Mouse (Mus musculus): Measurements from ENCODE around the gene Upb1. TPM values are rescaled to one million over a fixed set of nuclear protein-coding genes. Genes with fewer than 3 reads are reported as not detected.
"Not testable (repeated sequence)": the region's sequence is repeated elsewhere in the genome, so short reads cannot be mapped to it uniquely, and the experiment has no call there.

The Upb1 gene
- total RNA-seq, 2 experiments from 2014 or later = 0.29 TPM; not detected in 1

GRCm38 (mm10) chr10:75446501-75447083 lies 45.7 kb downstream of the Upb1 start:
- no peak for DNase-seq
- intact Hi-C loops (cut with DNase I; ENCODE audit: low total_unique reads) = no loop called here

- DNase-seq = no peak
- intact Hi-C loops (cut with DNase I; ENCODE audit: low total_unique reads) = no loop called here
These were observed 46.6 kb downstream of the Upb1 start for GRCm38 (mm10) chr10:75447489-75447888.

GRCm38 (mm10) chr10:75448806-75449420 lies 48.0 kb downstream of the Upb1 start:
- DNase-seq = no peak
- intact Hi-C loops (cut with DNase I; ENCODE audit: low total_unique reads) = no loop called here

GRCm38 (mm10) chr10:75450331-75450730 lies 49.4 kb downstream of the Upb1 start:
- intact Hi-C loops (cut with DNase I; ENCODE audit: low total_unique reads) = no loop called here
- no peak for DNase-seq

- peak; percentile 59 for DNase-seq
- intact Hi-C loops (cut with DNase I; ENCODE audit: low total_unique reads) = no loop called here
These were observed 50.3 kb downstream of the Upb1 start for GRCm38 (mm10) chr10:75451036-75451786.

- DNase-seq; intact Hi-C loops (cut with DNase I; ENCODE audit: low total_unique reads): not testable (repeated sequence)
These were observed 55.3 kb downstream of the Upb1 start for GRCm38 (mm10) chr10:75456061-75456831.

GRCm38 (mm10) chr10:75457852-75458251 lies 56.9 kb downstream of the Upb1 start:
- no peak for DNase-seq

GRCm38 (mm10) chr10:75458329-75458728 lies 57.4 kb downstream of the Upb1 start:
- intact Hi-C loops (cut with DNase I; ENCODE audit: low total_unique reads) = no loop called here
- DNase-seq = no peak

More at GRCm38 (mm10) chr10:75457852-75458251, 56.9 kb downstream of the Upb1 start:
- intact Hi-C loops (cut with DNase I; ENCODE audit: low total_unique reads) = no loop called here

- DNase-seq = no peak
- intact Hi-C loops (cut with DNase I; ENCODE audit: low total_unique reads) = no loop called here
These were observed 61.8 kb downstream of the Upb1 start for GRCm38 (mm10) chr10:75462728-75463127.

GRCm38 (mm10) chr10:75465781-75466550 lies 65.1 kb downstream of the Upb1 start:
- peak; percentile 42 for DNase-seq
- intact Hi-C loops (cut with DNase I; ENCODE audit: low total_unique reads) = no loop called here

GRCm38 (mm10) chr10:75473411-75473810 lies 72.5 kb downstream of the Upb1 start:
- no peak for DNase-seq
- intact Hi-C loops (cut with DNase I; ENCODE audit: low total_unique reads) = no loop called here

- no peak for DNase-seq
- intact Hi-C loops (cut with DNase I; ENCODE audit: low total_unique reads) = no loop called here
These were observed 73.7 kb downstream of the Upb1 start for GRCm38 (mm10) chr10:75474571-75474970.

- DNase-seq; intact Hi-C loops (cut with DNase I; ENCODE audit: low total_unique reads): not testable (repeated sequence)
These were observed 74.4 kb downstream of the Upb1 start for GRCm38 (mm10) chr10:75475139-75475850.

GRCm38 (mm10) chr10:75477034-75477433 lies 76.1 kb downstream of the Upb1 start:
- peak; percentile 48 for DNase-seq
- intact Hi-C loops (cut with DNase I; ENCODE audit: low total_unique reads) = no loop called here

GRCm38 (mm10) chr10:75479955-75480354 lies 79.0 kb downstream of the Upb1 start:
- no peak for DNase-seq
- intact Hi-C loops (cut with DNase I; ENCODE audit: low total_unique reads) = loop anchor here (10.0 kb wide), 1 partner anchor 205 kb away; no protein-coding TSS in a partner anchor

GRCm38 (mm10) chr10:75481703-75482102 lies 80.8 kb downstream of the Upb1 start:
- no peak for DNase-seq
- intact Hi-C loops (cut with DNase I; ENCODE audit: low total_unique reads) = loop anchor here (10.0 kb wide), 1 partner anchor 207 kb away; no protein-coding TSS in a partner anchor

- intact Hi-C loops (cut with DNase I; ENCODE audit: low total_unique reads) = loop anchor here (10.0 kb wide), 1 partner anchor 207 kb away; no protein-coding TSS in a partner anchor
- no peak for DNase-seq
These were observed 81.4 kb downstream of the Upb1 start for GRCm38 (mm10) chr10:75482271-75482670.

- DNase-seq = no peak
- intact Hi-C loops (cut with DNase I; ENCODE audit: low total_unique reads) = loop anchor here (10.0 kb wide), 1 partner anchor 208 kb away; no protein-coding TSS in a partner anchor
These were observed 82.1 kb downstream of the Upb1 start for GRCm38 (mm10) chr10:75482919-75483483.
